Mouse (Mus musculus): ENCODE measurements at regions not wholly inside any gene's neighbourhood (a gene's known extent, or its start where the extent isn't known, plus 50 kb on each side); places are given as distances from the start of the nearest gene placed in this dataset.
A peak's percentile ranks its signal among the peaks of the same experiment; 100 is the strongest.

- intact Hi-C loops (cut with DNase I), result no loop called here
- no peak for DNase-seq (ENCODE audit: extremely low spot score in 1 of 2, low spot score in 2 of 2)
Observed at GRCm38 (mm10) chr12:15260907-15261415, 555.8 kb downstream of the Trib2 start.

- intact Hi-C loops (cut with DNase I), result no loop called here
- DNase-seq (ENCODE audit: extremely low spot score in 1 of 2, low spot score in 2 of 2), result no peak
Observed at GRCm38 (mm10) chr12:15244966-15245365, 571.8 kb downstream of the Trib2 start.

- intact Hi-C loops (cut with DNase I), result no loop called here
- no peak for DNase-seq (ENCODE audit: extremely low spot score in 1 of 2, low spot score in 2 of 2)
Observed at GRCm38 (mm10) chr12:15222497-15223170, 594.1 kb downstream of the Trib2 start.

- intact Hi-C loops (cut with DNase I), result no loop called here
- DNase-seq (ENCODE audit: extremely low spot score in 1 of 2, low spot score in 2 of 2), result no peak
Observed at GRCm38 (mm10) chr12:15218504-15218903, 598.2 kb downstream of the Trib2 start.

- intact Hi-C loops (cut with DNase I), result no loop called here
- no peak for DNase-seq (ENCODE audit: extremely low spot score in 1 of 2, low spot score in 2 of 2)
Observed at GRCm38 (mm10) chr12:15216180-15216579, 600.5 kb downstream of the Trib2 start.

- intact Hi-C loops (cut with DNase I), result no loop called here
Observed at GRCm38 (mm10) chr12:15174411-15175041, 642.2 kb downstream of the Trib2 start.

GRCm38 (mm10) chr12:15162605-15163004, 654.1 kb downstream of the Trib2 start:
- no peak for DNase-seq (ENCODE audit: extremely low spot score in 1 of 2, low spot score in 2 of 2)
- intact Hi-C loops (cut with DNase I), result no loop called here

More at GRCm38 (mm10) chr12:15174411-15175041, 642.2 kb downstream of the Trib2 start:
- no peak for DNase-seq (ENCODE audit: extremely low spot score in 1 of 2, low spot score in 2 of 2)

- no peak for DNase-seq (ENCODE audit: extremely low spot score in 1 of 2, low spot score in 2 of 2)
- intact Hi-C loops (cut with DNase I), result no loop called here
Observed at GRCm38 (mm10) chr12:15161864-15162263, 654.9 kb downstream of the Trib2 start.

- DNase-seq (ENCODE audit: extremely low spot score in 1 of 2, low spot score in 2 of 2), result no peak
- intact Hi-C loops (cut with DNase I), result no loop called here
Observed at GRCm38 (mm10) chr12:15160478-15160998, 656.2 kb downstream of the Trib2 start.

GRCm38 (mm10) chr12:15146398-15146797, 670.3 kb downstream of the Trib2 start:
- DNase-seq (ENCODE audit: extremely low spot score in 1 of 2, low spot score in 2 of 2), result no peak
- intact Hi-C loops (cut with DNase I), result no loop called here

- DNase-seq (ENCODE audit: extremely low spot score in 1 of 2, low spot score in 2 of 2), result no peak
- intact Hi-C loops (cut with DNase I), result no loop called here
Observed at GRCm38 (mm10) chr12:15137039-15137438, 679.7 kb downstream of the Trib2 start.

- intact Hi-C loops (cut with DNase I), result no loop called here
- DNase-seq (ENCODE audit: extremely low spot score in 1 of 2, low spot score in 2 of 2), result no peak
Observed at GRCm38 (mm10) chr12:15124179-15124578, 692.5 kb downstream of the Trib2 start.

- intact Hi-C loops (cut with DNase I), result no loop called here
- peak in 1 of 2 experiments; percentile 17 for DNase-seq (ENCODE audit: extremely low spot score in 1 of 2, low spot score in 2 of 2)
Observed at GRCm38 (mm10) chr12:15122586-15123212, 694.0 kb downstream of the Trib2 start.

- DNase-seq (ENCODE audit: extremely low spot score in 1 of 2, low spot score in 2 of 2), result no peak
- intact Hi-C loops (cut with DNase I), result no loop called here
Observed at GRCm38 (mm10) chr12:15115556-15115955, 701.2 kb downstream of the Trib2 start.

GRCm38 (mm10) chr12:15114793-15115192, 701.9 kb downstream of the Trib2 start:
- DNase-seq (ENCODE audit: extremely low spot score in 1 of 2, low spot score in 2 of 2), result no peak
- intact Hi-C loops (cut with DNase I), result no loop called here

- intact Hi-C loops (cut with DNase I), result no loop called here
Observed at GRCm38 (mm10) chr12:15111049-15111448, 705.7 kb downstream of the Trib2 start.

GRCm38 (mm10) chr12:15104876-15105275, 711.8 kb downstream of the Trib2 start:
- intact Hi-C loops (cut with DNase I), result no loop called here
- DNase-seq (ENCODE audit: extremely low spot score in 1 of 2, low spot score in 2 of 2), result no peak

More at GRCm38 (mm10) chr12:15111049-15111448, 705.7 kb downstream of the Trib2 start:
- DNase-seq (ENCODE audit: extremely low spot score in 1 of 2, low spot score in 2 of 2), result no peak

- intact Hi-C loops (cut with DNase I), result no loop called here
- peak in 1 of 2 experiments; percentile 11 for DNase-seq (ENCODE audit: extremely low spot score in 1 of 2, low spot score in 2 of 2)
Observed at GRCm38 (mm10) chr12:15078615-15079014, 738.1 kb downstream of the Trib2 start.

- intact Hi-C loops (cut with DNase I), result no loop called here
- DNase-seq (ENCODE audit: extremely low spot score in 1 of 2, low spot score in 2 of 2), result no peak
Observed at GRCm38 (mm10) chr12:15064351-15064750, 752.4 kb downstream of the Trib2 start.

- intact Hi-C loops (cut with DNase I), result no loop called here
- no peak for DNase-seq (ENCODE audit: extremely low spot score in 1 of 2, low spot score in 2 of 2)
Observed at GRCm38 (mm10) chr12:15051387-15051786, 765.3 kb downstream of the Trib2 start.
